Mouse (Mus musculus): ENCODE measurements around the gene Casp2. TPM values are rescaled to one million over a fixed set of nuclear protein-coding genes. Genes with fewer than 3 reads are reported as not detected.

Gene Casp2
- polyA plus RNA-seq, 1 experiment, result 11.7 TPM

DNA sequence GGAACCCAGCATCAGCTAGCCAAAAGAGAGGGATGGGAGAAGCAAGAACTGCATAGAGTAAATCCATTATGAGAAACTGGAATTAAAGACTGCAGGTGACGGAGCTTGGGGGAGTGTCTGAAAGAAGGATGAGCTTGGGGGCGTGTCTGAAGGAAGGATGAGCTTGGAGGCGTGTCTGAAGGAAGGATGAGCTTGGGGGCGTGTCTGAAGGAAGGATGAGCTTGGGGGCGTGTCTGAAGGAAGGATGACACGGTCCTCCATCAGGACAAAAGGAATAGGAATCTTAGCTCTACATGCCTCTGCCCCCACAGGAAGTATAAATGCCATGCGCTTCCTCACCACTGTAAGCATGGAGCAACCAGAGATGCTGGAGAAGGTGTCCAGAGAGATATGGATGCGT is 17.6 kb upstream of the Casp2 start:
- no peaks in the 10 kb centered on the region for H3K36me3 ChIP-seq (ENCODE audit: control insufficient read depth, insufficient read depth)
- no peak overlapping the region for H3K4me3 ChIP-seq (ENCODE audit: insufficient read depth, poor library complexity, severe bottlenecking)
- TF ChIP-seq CEBPB (IDR thresholded peaks at IDR 0.05; ENCODE audit: low read depth) (no peak), MYOD1 (IDR thresholded peaks at IDR 0.05; ENCODE audit: control insufficient read depth, insufficient read length, low read depth) (no peak), MYOG (IDR thresholded peaks at IDR 0.05; ENCODE audit: control insufficient read depth, extremely low read depth, insufficient read length) (no peak), CTCF (IDR thresholded peaks at IDR 0.05; ENCODE audit: control insufficient read depth, insufficient read depth, insufficient read length) (no peak), FOSL1 (IDR thresholded peaks at IDR 0.05; ENCODE audit: insufficient read depth, low read length, poor library complexity, severe bottlenecking) (no peak), MAX (IDR thresholded peaks at IDR 0.05) (no peak), USF1 (IDR thresholded peaks at IDR 0.05; ENCODE audit: low read depth) (no peak)

DNA sequence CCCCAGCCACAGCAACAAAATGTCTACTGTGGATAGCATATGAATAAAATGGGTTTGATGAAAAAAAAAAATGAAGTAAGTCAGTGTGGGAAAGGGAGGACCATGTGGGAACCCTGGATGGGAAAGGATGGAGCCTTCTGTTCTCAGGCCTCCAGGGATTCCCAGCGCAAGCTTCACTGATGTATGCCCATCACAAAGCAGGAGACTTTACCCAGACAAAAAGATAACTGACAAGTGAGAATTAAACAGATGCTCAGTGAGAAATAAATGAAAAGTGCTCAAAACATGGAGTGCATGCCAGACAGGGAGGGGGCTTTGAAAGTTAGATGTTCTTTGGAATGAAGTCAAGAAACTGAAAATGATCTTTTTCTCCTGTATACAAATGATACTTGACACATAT is 16.8 kb upstream of the Casp2 start:
- Histone ChIP-seq H3K27me3 (ENCODE audit: control insufficient read depth, insufficient read depth, insufficient read length) (peaks cover 2% of the 10 kb centered on the region), H3K4me3 (ENCODE audit: insufficient read depth, poor library complexity, severe bottlenecking) (no peak overlapping the region), H3ac (ENCODE audit: control insufficient read depth, insufficient read length, low read depth) (no peak overlapping the region), H3K36me3 (ENCODE audit: control insufficient read depth, insufficient read depth) (no peaks in the 10 kb centered on the region), H3K79me3 (ENCODE audit: low read depth) (no peaks in the 10 kb centered on the region), H3K79me2 (ENCODE audit: control insufficient read depth, insufficient read depth) (no peaks in the 10 kb centered on the region)
- TF ChIP-seq FOSL1 (IDR thresholded peaks at IDR 0.05; ENCODE audit: insufficient read depth, low read length, poor library complexity, severe bottlenecking) (no peak), MYOG (IDR thresholded peaks at IDR 0.05; ENCODE audit: control insufficient read depth, extremely low read depth, insufficient read length) (no peak), CTCF (IDR thresholded peaks at IDR 0.05; ENCODE audit: control insufficient read depth, insufficient read depth, insufficient read length) (no peak), MYOD1 (IDR thresholded peaks at IDR 0.05; ENCODE audit: control insufficient read depth, insufficient read length, low read depth) (no peak), CEBPB (IDR thresholded peaks at IDR 0.05; ENCODE audit: low read depth) (no peak), MAX (IDR thresholded peaks at IDR 0.05) (no peak), USF1 (IDR thresholded peaks at IDR 0.05; ENCODE audit: low read depth) (no peak)

More for the DNA sequence above, 17.6 kb upstream of the Casp2 start:
- H3K27me3 ChIP-seq (ENCODE audit: control insufficient read depth, insufficient read depth, insufficient read length), result no peaks in the 10 kb centered on the region
- H3K79me3 ChIP-seq (ENCODE audit: low read depth), result no peaks in the 10 kb centered on the region
- peak overlapping the region; percentile 6 for H3ac ChIP-seq (ENCODE audit: control insufficient read depth, insufficient read length, low read depth)
- no peaks in the 10 kb centered on the region for H3K79me2 ChIP-seq (ENCODE audit: control insufficient read depth, insufficient read depth)

GRCm38 (mm10) chr6:42251791-42252190 is 13.0 kb upstream of the Casp2 start:
- Histone ChIP-seq H3K79me2 (ENCODE audit: control insufficient read depth, insufficient read depth) (no peaks in the 10 kb centered on the region), H3K36me3 (ENCODE audit: control insufficient read depth, insufficient read depth) (no peaks in the 10 kb centered on the region), H3K4me3 (ENCODE audit: insufficient read depth, poor library complexity, severe bottlenecking) (no peak overlapping the region), H3K27me3 (ENCODE audit: control insufficient read depth, insufficient read depth, insufficient read length) (peaks cover 3% of the 10 kb centered on the region), H3K79me3 (ENCODE audit: low read depth) (no peaks in the 10 kb centered on the region), H3ac (ENCODE audit: control insufficient read depth, insufficient read length, low read depth) (no peak overlapping the region)
- no peak for TF ChIP-seq MAX (IDR thresholded peaks at IDR 0.05)
- TF ChIP-seq CEBPB (IDR thresholded peaks at IDR 0.05; ENCODE audit: low read depth), result no peak
- TF ChIP-seq MYOD1 (IDR thresholded peaks at IDR 0.05; ENCODE audit: control insufficient read depth, insufficient read length, low read depth), result no peak
- no peak for TF ChIP-seq MYOG (IDR thresholded peaks at IDR 0.05; ENCODE audit: control insufficient read depth, extremely low read depth, insufficient read length)
- no peak for TF ChIP-seq CTCF (IDR thresholded peaks at IDR 0.05; ENCODE audit: control insufficient read depth, insufficient read depth, insufficient read length)
- no peak for TF ChIP-seq USF1 (IDR thresholded peaks at IDR 0.05; ENCODE audit: low read depth)
- TF ChIP-seq FOSL1 (IDR thresholded peaks at IDR 0.05; ENCODE audit: insufficient read depth, low read length, poor library complexity, severe bottlenecking), result no peak

DNA sequence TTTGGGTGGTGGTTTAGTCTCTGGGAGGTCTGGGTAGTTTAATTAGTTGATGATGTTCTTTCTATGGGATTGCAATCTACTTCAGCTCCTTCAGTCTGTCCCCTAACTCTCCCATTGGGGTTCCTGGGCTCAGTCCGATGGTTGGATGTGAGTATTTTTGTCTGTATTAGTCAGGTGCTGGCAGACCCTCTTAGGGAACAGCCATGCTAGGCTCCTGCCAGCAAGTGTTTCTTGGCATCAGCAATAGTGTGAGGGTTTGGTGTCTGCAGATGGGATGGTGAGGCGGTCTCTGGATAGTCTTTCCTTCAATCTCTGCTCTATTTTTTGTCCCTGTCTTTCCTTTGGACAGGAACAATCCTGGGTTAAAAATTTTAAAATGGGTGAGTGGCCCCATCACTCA is 11.7 kb upstream of the Casp2 start:
- H3K27me3 ChIP-seq (ENCODE audit: control insufficient read depth, insufficient read depth, insufficient read length), result peaks cover 3% of the 10 kb centered on the region
- TF ChIP-seq CTCF (IDR thresholded peaks at IDR 0.05; ENCODE audit: control insufficient read depth, insufficient read depth, insufficient read length), result no peak
- no peak for TF ChIP-seq FOSL1 (IDR thresholded peaks at IDR 0.05; ENCODE audit: insufficient read depth, low read length, poor library complexity, severe bottlenecking)
- TF ChIP-seq MAX (IDR thresholded peaks at IDR 0.05), result no peak
- no peak for TF ChIP-seq MYOD1 (IDR thresholded peaks at IDR 0.05; ENCODE audit: control insufficient read depth, insufficient read length, low read depth)
- TF ChIP-seq CEBPB (IDR thresholded peaks at IDR 0.05; ENCODE audit: low read depth), result no peak
- no peak for TF ChIP-seq MYOG (IDR thresholded peaks at IDR 0.05; ENCODE audit: control insufficient read depth, extremely low read depth, insufficient read length)
- no peak for TF ChIP-seq USF1 (IDR thresholded peaks at IDR 0.05; ENCODE audit: low read depth)
- H3K79me3 ChIP-seq (ENCODE audit: low read depth), result no peaks in the 10 kb centered on the region
- no peaks in the 10 kb centered on the region for H3K79me2 ChIP-seq (ENCODE audit: control insufficient read depth, insufficient read depth)
- H3ac ChIP-seq (ENCODE audit: control insufficient read depth, insufficient read length, low read depth), result no peak overlapping the region
- no peaks in the 10 kb centered on the region for H3K36me3 ChIP-seq (ENCODE audit: control insufficient read depth, insufficient read depth)
- no peak overlapping the region for H3K4me3 ChIP-seq (ENCODE audit: insufficient read depth, poor library complexity, severe bottlenecking)

DNA sequence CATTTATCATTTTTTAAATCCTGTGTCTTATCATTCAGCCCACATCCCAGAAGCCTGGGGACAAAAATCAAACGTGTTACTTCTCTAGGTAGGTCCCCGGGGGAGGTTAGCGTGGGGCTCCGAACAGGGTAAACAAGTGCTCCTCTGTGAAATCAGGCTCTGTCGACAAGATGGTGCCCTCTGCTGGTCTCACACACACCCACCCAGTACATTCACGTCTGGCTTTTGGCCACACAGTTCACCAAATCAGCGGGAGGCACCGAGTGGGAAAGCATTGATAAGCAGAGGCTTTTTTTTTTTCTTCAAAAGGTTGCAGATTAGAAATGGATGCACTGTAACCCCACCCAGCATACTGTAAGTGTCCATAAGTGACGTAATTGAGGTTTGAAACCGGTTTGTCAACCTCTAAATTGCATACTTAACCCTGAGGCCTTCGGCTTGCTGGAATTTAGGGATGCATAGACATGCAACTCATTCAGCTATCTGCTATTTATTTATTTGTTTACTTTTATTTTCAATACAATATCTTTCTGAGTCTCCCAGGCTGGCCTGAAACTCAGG is 7.4 kb upstream of the Casp2 start:
- Histone ChIP-seq H3K79me2 (ENCODE audit: control insufficient read depth, insufficient read depth) (no peaks in the 10 kb centered on the region), H3ac (ENCODE audit: control insufficient read depth, insufficient read length, low read depth) (no peak overlapping the region), H3K36me3 (ENCODE audit: control insufficient read depth, insufficient read depth) (no peaks in the 10 kb centered on the region), H3K4me3 (ENCODE audit: insufficient read depth, poor library complexity, severe bottlenecking) (no peak overlapping the region), H3K27me3 (ENCODE audit: control insufficient read depth, insufficient read depth, insufficient read length) (peaks cover 8% of the 10 kb centered on the region), H3K79me3 (ENCODE audit: low read depth) (no peaks in the 10 kb centered on the region)
- no peak for TF ChIP-seq MAX (IDR thresholded peaks at IDR 0.05)
- TF ChIP-seq CTCF (IDR thresholded peaks at IDR 0.05; ENCODE audit: control insufficient read depth, insufficient read depth, insufficient read length), result peak; percentile 66

DNA sequence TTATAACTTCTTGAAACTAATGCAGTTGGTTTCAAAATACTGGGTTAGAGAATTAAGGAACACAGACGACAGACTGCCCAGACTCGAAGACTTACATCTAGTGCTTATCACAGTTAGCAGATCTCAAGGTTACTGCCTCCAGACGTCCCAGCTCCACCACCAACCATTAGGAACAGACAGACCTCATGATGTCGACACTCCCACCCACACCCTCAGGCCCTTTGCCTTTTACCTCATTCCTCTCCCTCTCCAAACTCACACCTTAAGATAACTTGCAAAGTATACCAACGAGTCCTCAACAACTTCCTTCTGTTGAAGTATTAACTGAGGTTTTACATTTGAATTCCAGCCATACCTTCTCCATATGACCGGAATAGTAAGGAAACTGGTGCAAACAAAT is 4.4 kb upstream of the Casp2 start:
- H3K79me3 ChIP-seq (ENCODE audit: low read depth), result peaks cover 4% of the 10 kb centered on the region
- H3K36me3 ChIP-seq (ENCODE audit: control insufficient read depth, insufficient read depth), result no peaks in the 10 kb centered on the region
- H3ac ChIP-seq (ENCODE audit: control insufficient read depth, insufficient read length, low read depth), result no peak overlapping the region
- no peak for TF ChIP-seq MYOG (IDR thresholded peaks at IDR 0.05; ENCODE audit: control insufficient read depth, extremely low read depth, insufficient read length)
- no peak for TF ChIP-seq CTCF (IDR thresholded peaks at IDR 0.05; ENCODE audit: control insufficient read depth, insufficient read depth, insufficient read length)
- TF ChIP-seq MYOD1 (IDR thresholded peaks at IDR 0.05; ENCODE audit: control insufficient read depth, insufficient read length, low read depth), result no peak
- TF ChIP-seq USF1 (IDR thresholded peaks at IDR 0.05; ENCODE audit: low read depth), result no peak
- no peak for TF ChIP-seq CEBPB (IDR thresholded peaks at IDR 0.05; ENCODE audit: low read depth)
- TF ChIP-seq MAX (IDR thresholded peaks at IDR 0.05), result no peak
- no peak for TF ChIP-seq FOSL1 (IDR thresholded peaks at IDR 0.05; ENCODE audit: insufficient read depth, low read length, poor library complexity, severe bottlenecking)
- H3K27me3 ChIP-seq (ENCODE audit: control insufficient read depth, insufficient read depth, insufficient read length), result peaks cover 5% of the 10 kb centered on the region
- H3K79me2 ChIP-seq (ENCODE audit: control insufficient read depth, insufficient read depth), result peaks cover 7% of the 10 kb centered on the region
- no peak overlapping the region for H3K4me3 ChIP-seq (ENCODE audit: insufficient read depth, poor library complexity, severe bottlenecking)
